ENCODE assay signal across 17 mouse cellular contexts in genomic region chr12:91583409-91583808, GRCm38 (mm10). TPM values are rescaled to one million over a fixed set of nuclear protein-coding genes. Genes with fewer than 3 reads are reported as not detected.
DNase-seq lines count a peak whose midpoint lies in the region; ATAC-seq and TF ChIP-seq lines count a peak whose summit lies in the region.
"Had no signal": no experiment of that assay in that cellular context is flagged by ENCODE, and none has a peak within 500 bp of the region (broad histone marks: within the 10 kb centered on the region; RNA-seq: fewer than 3 reads in every experiment).

No protein-coding gene starts in this region.

- H3K36me3 ChIP-seq in heart, embryonic 13.5 days: peaks cover 64% of the 10 kb centered on the region
- peaks cover 18 to 58% of the 10 kb centered on the region in 2 experiments for H3K36me3 ChIP-seq in CH12.LX (replicated peaks in 1 of 2; ENCODE audit: control insufficient read depth in 1 of 2, insufficient read depth in 1 of 2, low read length in 1 of 2)
- peaks cover 7% of the 10 kb centered on the region for H3K36me3 ChIP-seq in midbrain, embryonic 15.5 days (replicated peaks)
- peaks cover 74% of the 10 kb centered on the region for H3K36me3 ChIP-seq in liver, embryonic 12.5 days

- no peak overlapping the region for H3K9ac ChIP-seq in heart, embryonic 13.5 days
- H3K9ac ChIP-seq in CH12.LX (ENCODE audit: insufficient read depth, low read depth): peak overlapping the region; percentile 53; the same call in 1 of the 2 replicates
- 0 out of 2 replicates have a peak overlapping the region, but pooled peaks have one; percentile 1 for H3K9ac ChIP-seq in midbrain, embryonic 15.5 days
- no peak overlapping the region for H3K9ac ChIP-seq in liver, embryonic 12.5 days

- peaks cover 45% of the 10 kb centered on the region for H3K4me1 ChIP-seq in heart, embryonic 13.5 days
- H3K4me1 ChIP-seq in CH12.LX (ENCODE audit: control insufficient read depth in 1 of 2, insufficient read depth in 2 of 2): peaks cover 6 to 68% of the 10 kb centered on the region in 2 experiments
- peaks cover 38% of the 10 kb centered on the region for H3K4me1 ChIP-seq in midbrain, embryonic 15.5 days
- H3K4me1 ChIP-seq in liver, embryonic 12.5 days: peaks cover 49% of the 10 kb centered on the region

- DNase-seq in heart, postnatal 10 days: no peak
- no peak for DNase-seq in CH12.LX (ENCODE audit: extremely low read depth)
- peak; percentile 58 for DNase-seq in R1 (ENCODE audit: low read depth, low spot score)
- no peak for DNase-seq in left cerebral cortex, adult 2 months (ENCODE audit: extremely low spot score in 1 of 2, low spot score in 2 of 2)
- DNase-seq: adrenal gland, postnatal 14 days; cerebellum, adult 9-10 months; embryo, embryonic 11 days; gastrocnemius, postnatal 36 days; lung, adult 18-20 months; lung, postnatal 4 days; right cerebral cortex, postnatal 25 days; thymus, postnatal 4 days had no signal

- TF ChIP-seq CTCF in CH12.LX (conservative IDR thresholded peaks at IDR 0.05 in 1 of 2, IDR thresholded peaks at IDR 0.05 in 1 of 2; ENCODE audit: low read depth in 2 of 2, low read length in 2 of 2): no peak
- no peak for TF ChIP-seq CTCF in left cerebral cortex, adult 2 months (IDR thresholded peaks at IDR 0.05)

- TF ChIP-seq POLR2A in CH12.LX (IDR thresholded peaks at IDR 0.05; ENCODE audit: low read depth, low read length): no peak

- no peaks in the 10 kb centered on the region for H3K27me3 ChIP-seq in heart, embryonic 13.5 days (replicated peaks)
- no peaks in the 10 kb centered on the region for H3K27me3 ChIP-seq in CH12.LX (replicated peaks)
- H3K27me3 ChIP-seq in midbrain, embryonic 15.5 days (replicated peaks): no peaks in the 10 kb centered on the region
- H3K27me3 ChIP-seq in liver, embryonic 12.5 days (replicated peaks): no peaks in the 10 kb centered on the region

- H3K4me3 ChIP-seq in heart, embryonic 13.5 days: no peak overlapping the region
- H3K4me3 ChIP-seq in CH12.LX (replicated peaks in 1 of 3; ENCODE audit: low read depth in 2 of 3, low read length in 2 of 3, poor library complexity in 1 of 3): no peak overlapping the region
- no peak overlapping the region for H3K4me3 ChIP-seq in midbrain, embryonic 15.5 days
- no peak overlapping the region for H3K4me3 ChIP-seq in liver, embryonic 12.5 days
- H3K4me3 ChIP-seq in left cerebral cortex, adult 2 months: no peak overlapping the region

- no peak overlapping the region for H3K27ac ChIP-seq in heart, embryonic 13.5 days (replicated peaks)
- H3K27ac ChIP-seq in CH12.LX (ENCODE audit: insufficient read depth, low read depth): no peak overlapping the region
- H3K27ac ChIP-seq in midbrain, embryonic 15.5 days: no peak overlapping the region
- H3K27ac ChIP-seq in liver, embryonic 12.5 days: no peak overlapping the region
- H3K27ac ChIP-seq in left cerebral cortex, adult 2 months: no peak overlapping the region
- H3K27ac ChIP-seq: kidney, postnatal 0 days had no signal

- H3K9me3 ChIP-seq in heart, embryonic 13.5 days: no peaks in the 10 kb centered on the region
- H3K9me3 ChIP-seq in CH12.LX (replicated peaks; ENCODE audit: low read length): peaks cover 6% of the 10 kb centered on the region
- H3K9me3 ChIP-seq in midbrain, embryonic 15.5 days: no peaks in the 10 kb centered on the region
- H3K9me3 ChIP-seq in liver, embryonic 12.5 days (replicated peaks): no peaks in the 10 kb centered on the region

- no peak for TF ChIP-seq EP300 in CH12.LX (IDR thresholded peaks at IDR 0.05; ENCODE audit: low read length)

- H3K4me2 ChIP-seq in heart, embryonic 13.5 days: peak overlapping the region; percentile 35
- peak overlapping the region; percentile 37 for H3K4me2 ChIP-seq in CH12.LX (ENCODE audit: insufficient read depth, low read depth, poor library complexity, severe bottlenecking)
- H3K4me2 ChIP-seq in midbrain, embryonic 15.5 days: peak overlapping the region; percentile 19
- H3K4me2 ChIP-seq in liver, embryonic 12.5 days: no peak overlapping the region

- in situ Hi-C loops in CH12.LX (cut with MboI; ENCODE audit: low pct_ligation_motif_present, low pct_unique_long_range_greater_than_20kb, low sequenced_read_pairs): no loop called here

- dilution Hi-C loops in CH12.LX (cut with MboI; ENCODE audit: extremely low pct_ligation_motif_present, extremely low pct_unique_long_range_greater_than_20kb, low sequenced_read_pairs): no loop called here

- no peak for TF ChIP-seq RAD21 in CH12.LX (IDR thresholded peaks at IDR 0.05; ENCODE audit: low read depth, low read length)

- ATAC-seq in heart, embryonic 13.5 days (ENCODE audit: extremely low read depth, insufficient number of reproducible peaks, low FRiP score, low TSS enrichment): no peak
- ATAC-seq in midbrain, embryonic 15.5 days (replicated peaks): no peak
- ATAC-seq in liver, embryonic 12.5 days: no peak
- ATAC-seq: intestine, postnatal 0 days had no signal

- 50% methylated on average over 6 of the region's 6 CpGs for WGBS in heart, embryonic 13.5 days
- 25% methylated on average over 6 of the region's 6 CpGs for WGBS in midbrain, embryonic 15.5 days
- 86% methylated on average over 6 of the region's 6 CpGs for WGBS in liver, embryonic 12.5 days (ENCODE audit: insufficient replicate concordance)

- peaks cover 62% of the 10 kb centered on the region for H3K79me2 ChIP-seq in CH12.LX (replicated peaks; ENCODE audit: control insufficient read depth, extremely low read depth, insufficient read depth, poor library complexity, severe bottlenecking)

- intact Hi-C loops in heart, postnatal 10 days (cut with DNase I): no loop called here
- intact Hi-C loops in left cerebral cortex, adult 2 months (cut with DNase I): no loop called here

TF ChIP-seq in CH12.LX, 34 proteins besides CTCF, POLR2A, EP300 and RAD21:
- TF ChIP-seq CHD2 (IDR thresholded peaks at IDR 0.05; ENCODE audit: low read length) (no peak), ZKSCAN1 (IDR thresholded peaks at IDR 0.05; ENCODE audit: borderline replicate concordance, low read depth, low read length) (no peak)

RNA-seq across cellular contexts. Expression of gene Gtf2a1, which starts 6.9 kb away (rescaled TPM):
- polyA plus RNA-seq in heart, embryonic 13.5 days (2015; fragmentation: Nextera tagmentation; extraction: Ambion mirVana): 27.3 and 28.1 TPM in 2 replicates
- 10 to 100 TPM; 24.4 to 30.4 TPM for total RNA-seq in heart, postnatal 10 days (2021)
- total RNA-seq in CH12.LX (2012; rRNA removed): 25.7 and 29.0 TPM in 2 replicates
- 16.0 and 19.2 TPM in 2 replicates for total RNA-seq in CH12.LX (2014; rRNA removed)
- polyA plus RNA-seq in CH12.LX (2012; ENCODE audit: insufficient read length, low read depth): 34.5 and 36.2 TPM in 2 replicates
- polyA plus RNA-seq in midbrain, embryonic 15.5 days (2015; fragmentation: Nextera tagmentation; extraction: Ambion mirVana): 60.5 and 65.8 TPM in 2 replicates
- 28.0 and 29.3 TPM in 2 replicates for polyA plus RNA-seq in liver, embryonic 12.5 days (2016; fragmentation: Nextera tagmentation; extraction: Ambion mirVana)
- total RNA-seq in left cerebral cortex, adult 2 months (2021): 10 to 100 TPM; 46.4 to 50.8 TPM

Comparison
In these comparisons a context has a peak if more than half of its experiments do, and no peak if none do; other contexts are left out.
1. H3K9ac ChIP-seq: peak in CH12.LX (single experiment) and midbrain, embryonic 15.5 days (single experiment); none in heart, embryonic 13.5 days (single experiment) and liver, embryonic 12.5 days (single experiment).